Mouse (Mus musculus) left cerebral cortex, adult 11 months (tissue): ENCODE results near the gene Tln1.

Source experiments
- DNase-seq: peaks from one replicate; pipeline ENCODE4 v3.0.0; 2022; ENCODE audit warnings: low spot score

Tln1 gene

GRCm38 (mm10) chr4:43547160-43547559 is 15.3 kb downstream of the Tln1 start:
- no peak for DNase-seq

GRCm38 (mm10) chr4:43546375-43547047 is 16.0 kb downstream of the Tln1 start:
- no peak for DNase-seq

GRCm38 (mm10) chr4:43542044-43542443 is 20.4 kb downstream of the Tln1 start:
- no peak for DNase-seq

GRCm38 (mm10) chr4:43536031-43536430 is 26.5 kb downstream of the Tln1 start:
- DNase-seq = no peak

GRCm38 (mm10) chr4:43535628-43536027 is 26.9 kb downstream of the Tln1 start:
- DNase-seq = no peak

- DNase-seq = no peak
Measured at GRCm38 (mm10) chr4:43533270-43533669, 29.2 kb downstream of the Tln1 start.

- peak; percentile 67 for DNase-seq
Measured at GRCm38 (mm10) chr4:43530581-43530980, 31.9 kb downstream of the Tln1 start.

- DNase-seq = no peak
Measured at GRCm38 (mm10) chr4:43530081-43530501, 32.4 kb downstream of the Tln1 start.

- DNase-seq = no peak
Measured at GRCm38 (mm10) chr4:43528487-43528886, 34.0 kb downstream of the Tln1 start.

- no peak for DNase-seq
Measured at GRCm38 (mm10) chr4:43527880-43528279, 34.6 kb downstream of the Tln1 start.

GRCm38 (mm10) chr4:43519956-43520355 is 42.5 kb downstream of the Tln1 start:
- peak; percentile 65 for DNase-seq

GRCm38 (mm10) chr4:43519551-43519950 is 42.9 kb downstream of the Tln1 start:
- no peak for DNase-seq

- no peak for DNase-seq
Measured at GRCm38 (mm10) chr4:43515764-43516708, 46.5 kb downstream of the Tln1 start.

- DNase-seq = no peak
Measured at GRCm38 (mm10) chr4:43513791-43514190, 48.7 kb downstream of the Tln1 start.

- no peak for DNase-seq
Measured at GRCm38 (mm10) chr4:43513300-43513699, 49.2 kb downstream of the Tln1 start.

- no peak for DNase-seq
Measured at GRCm38 (mm10) chr4:43512653-43513052, 49.8 kb downstream of the Tln1 start.

- DNase-seq = no peak
Measured at GRCm38 (mm10) chr4:43511675-43512454, 50.6 kb downstream of the Tln1 start.

GRCm38 (mm10) chr4:43509109-43509508 is 53.4 kb downstream of the Tln1 start:
- no peak for DNase-seq

GRCm38 (mm10) chr4:43508666-43508997 is 53.9 kb downstream of the Tln1 start:
- DNase-seq = no peak

- DNase-seq = no peak
Measured at GRCm38 (mm10) chr4:43507938-43508665, 54.4 kb downstream of the Tln1 start.

GRCm38 (mm10) chr4:43506536-43507185 is 55.8 kb downstream of the Tln1 start, which contains the start of gene Car9:
Gene Car9, plus strand, starts transcription at chr4:43506966.
- DNase-seq = no peak
